Mouse (Mus musculus) liver, adult 2 months (tissue): ENCODE results near the gene Vav2.

Experiments used
- CTCF ChIP-seq: fragments of 200-500 bp; IDR thresholded peaks from 2 replicates; pipeline ENCODE4 v1.5.1; 2011; ENCODE audit warnings: low read depth, low read length, control low read depth
- POLR2A ChIP-seq: fragments of 200-500 bp; IDR thresholded peaks from 2 replicates; pipeline ENCODE4 v1.6.1; 2011; ENCODE audit warnings: low read length, control low read depth; ENCODE audit not compliant: insufficient read depth; ENCODE audit errors: extremely low read depth

- TF ChIP-seq POLR2A: no peak
- no peak for TF ChIP-seq CTCF
These were observed 49.0 kb downstream of the Vav2 start for GRCm38 (mm10) chr2:27377876-27378275.
